Mouse (Mus musculus) intestine, embryonic 15.5 days (tissue): ENCODE results near the gene Zcchc4. TPM values are rescaled to one million over a fixed set of nuclear protein-coding genes. Genes with fewer than 3 reads are reported as not detected.

ENCODE experiments used
- ATAC-seq: fragments of 200-750 bp; cut with Nextera tagmentation; 2 replicates; pipeline ENCODE4 v1.8.0; 2017; ENCODE audit warnings: moderate TSS enrichment, moderate library complexity
- H3K27ac ChIP-seq: fragments of 300-500 bp; sonication (generic); 2 replicates; pipeline ENCODE4 v1.5.1; 2015; ENCODE audit warnings: mild to moderate bottlenecking, inconsistent platforms
- H3K27me3 ChIP-seq: fragments of 300-500 bp; sonication (generic); replicated peaks from 2 replicates; pipeline ENCODE4 v1.6.1; 2015; ENCODE audit warnings: inconsistent platforms
- H3K36me3 ChIP-seq: fragments of 300-500 bp; sonication (generic); 2 replicates; pipeline ENCODE4 v1.6.1; 2015; ENCODE audit warnings: inconsistent platforms
- H3K4me1 ChIP-seq: fragments of 300-500 bp; sonication (generic); replicated peaks from 2 replicates; pipeline ENCODE4 v1.6.1; 2015; ENCODE audit warnings: inconsistent platforms
- H3K4me2 ChIP-seq: fragments of 300-500 bp; sonication (generic); replicated peaks from 2 replicates; pipeline ENCODE4 v1.6.1; 2015; ENCODE audit warnings: mild to moderate bottlenecking, inconsistent platforms
- H3K4me3 ChIP-seq: fragments of 300-500 bp; sonication (generic); replicated peaks from 2 replicates; pipeline ENCODE4 v1.5.1; 2015; ENCODE audit warnings: inconsistent platforms
- H3K9ac ChIP-seq: fragments of 300-500 bp; sonication (generic); 2 replicates; pipeline ENCODE4 v1.6.1; 2015; ENCODE audit warnings: inconsistent platforms
- H3K9me3 ChIP-seq: fragments of 300-500 bp; sonication (generic); 2 replicates; pipeline ENCODE4 v1.6.1; 2016; ENCODE audit warnings: inconsistent platforms
- WGBS: fragments of 180-500 bp; shearing (Covaris S2); methylation state at CpG from one replicate; pipeline ENCODE4 v1.1.7; 2015; 5-methylcytosine and 5-hydroxymethylcytosine counted together
- polyA plus RNA-seq: library from polyadenylated mRNA; unstranded; fragments of >200 nt; fragmentation: Nextera tagmentation; extraction: Ambion mirVana; gene quantifications from 2 replicates; pipeline ENCODE4 v1.2.1, GENCODE M21; 2015

Gene Zcchc4
- polyA plus RNA-seq, 1 experiment from 2014 or later = 12.3 TPM

DNA sequence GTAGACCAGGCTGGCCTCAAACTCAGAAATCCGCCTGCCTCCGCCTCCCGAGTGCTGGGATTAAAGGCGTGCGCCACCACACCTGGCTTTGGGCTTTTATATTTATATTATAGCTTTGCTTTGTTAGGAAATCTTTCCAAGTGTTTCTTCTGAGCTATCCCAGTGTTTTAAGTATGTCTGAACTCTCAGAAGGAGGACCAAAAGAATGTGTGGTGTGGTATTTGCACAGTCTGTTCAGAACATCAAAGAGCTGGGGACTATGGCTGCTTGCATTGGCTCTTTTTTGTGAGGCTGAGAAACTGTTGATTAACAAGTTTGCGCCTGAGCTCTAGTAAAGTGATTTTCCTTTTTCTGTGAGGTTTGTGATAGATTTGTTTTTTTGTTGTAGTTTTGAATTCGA lies 69.1 kb downstream of the Zcchc4 start:
- Histone ChIP-seq H3K4me3 (no peak overlapping the region), H3K27ac (no peak overlapping the region), H3K9me3 (no peaks in the 10 kb centered on the region), H3K4me2 (no peak overlapping the region), H3K9ac (no peak overlapping the region), H3K4me1 (no peaks in the 10 kb centered on the region), H3K36me3 (peaks cover 12% of the 10 kb centered on the region), H3K27me3 (no peaks in the 10 kb centered on the region)
- WGBS = 89% methylated on average over 7 of the region's 7 CpGs
- ATAC-seq = no peak

DNA sequence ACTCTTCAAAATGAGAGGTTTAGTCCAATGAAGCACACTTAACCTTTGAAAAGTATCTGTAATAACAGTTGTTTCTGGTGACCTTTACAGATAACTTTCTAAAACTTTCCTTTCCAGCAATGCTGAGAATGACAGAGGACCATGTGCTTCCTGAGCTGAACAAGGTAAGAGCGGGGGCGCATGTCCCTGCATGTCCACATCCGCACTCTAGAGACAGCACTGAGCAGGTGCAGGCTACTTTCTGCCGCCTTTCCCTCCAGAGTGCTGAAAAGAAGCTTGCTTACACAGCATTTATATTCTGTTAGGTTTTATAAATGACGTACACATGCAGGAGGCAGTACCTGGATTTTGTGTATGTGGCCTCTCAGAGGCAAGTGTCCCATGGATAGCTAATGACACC lies 80.5 kb downstream of the Zcchc4 start:
- 90% methylated on average over 5 of the region's 5 CpGs for WGBS
- H3K4me2 ChIP-seq = no peak overlapping the region

DNA sequence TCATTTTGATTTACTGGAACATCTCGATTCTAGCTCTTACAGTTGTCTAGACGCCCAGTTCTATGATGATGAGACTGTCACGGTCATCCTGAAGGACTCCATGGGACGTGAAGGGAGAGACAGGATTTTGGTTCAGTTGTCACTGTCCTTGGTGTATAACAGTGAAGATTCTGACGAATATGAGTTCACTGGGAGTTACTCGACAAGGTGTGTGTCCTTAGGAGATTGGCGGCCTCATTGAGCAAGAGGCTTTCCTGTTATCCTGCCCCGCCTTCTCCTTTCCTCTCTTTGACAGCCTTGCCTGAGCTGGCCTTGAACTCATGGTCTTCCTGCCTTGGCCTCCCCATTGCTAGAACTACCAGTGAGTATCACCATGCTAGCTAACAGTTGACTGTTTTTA lies 89.2 kb downstream of the Zcchc4 start:
- H3K36me3 ChIP-seq = peaks cover 31% of the 10 kb centered on the region
- 84% methylated on average over 8 of the region's 8 CpGs for WGBS

More for the DNA sequence above, 80.5 kb downstream of the Zcchc4 start:
- no peaks in the 10 kb centered on the region for H3K9me3 ChIP-seq
- H3K9ac ChIP-seq = no peak overlapping the region
- no peak overlapping the region for H3K27ac ChIP-seq
- peaks cover 29% of the 10 kb centered on the region for H3K36me3 ChIP-seq
- H3K4me1 ChIP-seq = no peaks in the 10 kb centered on the region
- no peaks in the 10 kb centered on the region for H3K27me3 ChIP-seq
- no peak overlapping the region for H3K4me3 ChIP-seq
- ATAC-seq = no peak

DNA sequence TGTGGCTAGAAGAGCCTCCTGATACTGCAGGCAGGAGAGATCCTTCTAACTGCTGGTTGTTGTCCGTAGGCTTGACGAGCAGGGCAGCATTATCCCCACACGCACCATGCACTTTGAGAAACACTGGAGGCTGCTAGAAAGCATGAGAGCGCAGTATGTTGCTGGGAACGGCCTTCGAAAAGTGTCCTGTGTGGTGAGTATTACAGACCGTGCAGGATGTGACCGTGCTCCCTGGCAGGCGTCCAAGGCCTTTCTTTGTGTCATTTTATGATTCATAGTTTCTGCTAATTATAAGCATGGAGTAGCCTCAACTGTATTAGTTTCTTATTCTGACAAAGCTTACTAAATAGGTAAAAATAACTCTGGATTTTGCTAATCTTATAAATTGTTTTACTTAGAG lies 90.6 kb downstream of the Zcchc4 start:
- no peak overlapping the region for H3K4me3 ChIP-seq
- WGBS = 44% methylated on average over 9 of the region's 9 CpGs
- H3K4me2 ChIP-seq = no peak overlapping the region
- peaks cover 23% of the 10 kb centered on the region for H3K36me3 ChIP-seq
- no peak overlapping the region for H3K27ac ChIP-seq
- H3K4me1 ChIP-seq = no peaks in the 10 kb centered on the region
- H3K27me3 ChIP-seq = no peaks in the 10 kb centered on the region
- ATAC-seq = peak; percentile 62
- H3K9ac ChIP-seq = no peak overlapping the region
- H3K9me3 ChIP-seq = no peaks in the 10 kb centered on the region

More for the DNA sequence above, 89.2 kb downstream of the Zcchc4 start:
- H3K9me3 ChIP-seq = no peaks in the 10 kb centered on the region
- no peak overlapping the region for H3K27ac ChIP-seq
- H3K9ac ChIP-seq = no peak overlapping the region
- no peak for ATAC-seq
- no peak overlapping the region for H3K4me3 ChIP-seq
- no peaks in the 10 kb centered on the region for H3K4me1 ChIP-seq
- no peaks in the 10 kb centered on the region for H3K27me3 ChIP-seq
- no peak overlapping the region for H3K4me2 ChIP-seq

DNA sequence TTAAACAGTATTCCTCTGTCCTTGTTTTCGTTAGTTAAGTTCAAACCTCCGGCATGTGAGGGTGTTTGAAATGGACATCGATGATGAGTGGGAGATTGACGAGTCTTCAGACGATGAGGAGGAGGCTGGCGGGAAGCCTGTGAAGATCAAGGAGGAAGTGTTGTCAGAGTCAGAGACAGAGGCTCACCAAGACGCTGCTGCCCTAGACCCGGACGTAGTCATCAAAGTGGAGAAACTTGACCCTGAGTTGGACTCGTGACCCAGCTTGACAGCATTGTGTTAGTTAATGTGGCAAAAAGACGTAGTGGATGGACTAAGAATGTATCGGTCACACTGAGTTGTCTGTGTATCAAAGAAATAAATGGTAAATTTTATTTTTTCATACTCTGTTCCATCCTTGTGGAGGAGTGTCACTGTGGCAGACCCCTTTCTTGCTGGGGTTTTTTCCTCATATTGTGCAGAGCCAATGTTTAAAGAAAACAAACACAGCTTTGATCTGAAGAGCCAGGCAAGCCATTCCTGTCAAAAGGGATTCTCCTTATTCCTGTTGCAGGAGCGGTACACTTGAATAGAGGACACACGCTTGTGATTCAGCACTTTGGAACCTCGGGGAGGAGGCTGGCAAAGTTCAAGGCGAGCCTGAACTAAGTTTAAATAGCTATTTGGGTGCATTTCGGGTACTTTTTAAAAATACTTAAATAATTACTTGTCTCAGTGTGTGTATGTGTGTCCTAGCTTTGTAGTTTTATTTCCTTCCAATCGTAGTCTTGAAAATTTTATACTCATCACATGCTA lies 91.3 kb downstream of the Zcchc4 start:
- H3K27me3 ChIP-seq = no peaks in the 10 kb centered on the region
- no peak overlapping the region for H3K9ac ChIP-seq
- no peak overlapping the region for H3K4me2 ChIP-seq
- H3K36me3 ChIP-seq = peaks cover 22% of the 10 kb centered on the region
- no peak overlapping the region for H3K4me3 ChIP-seq
- H3K4me1 ChIP-seq = no peaks in the 10 kb centered on the region
- no peaks in the 10 kb centered on the region for H3K9me3 ChIP-seq
- 87% methylated on average over 18 of the region's 18 CpGs for WGBS
- no peak for ATAC-seq
- H3K27ac ChIP-seq = no peak overlapping the region

DNA sequence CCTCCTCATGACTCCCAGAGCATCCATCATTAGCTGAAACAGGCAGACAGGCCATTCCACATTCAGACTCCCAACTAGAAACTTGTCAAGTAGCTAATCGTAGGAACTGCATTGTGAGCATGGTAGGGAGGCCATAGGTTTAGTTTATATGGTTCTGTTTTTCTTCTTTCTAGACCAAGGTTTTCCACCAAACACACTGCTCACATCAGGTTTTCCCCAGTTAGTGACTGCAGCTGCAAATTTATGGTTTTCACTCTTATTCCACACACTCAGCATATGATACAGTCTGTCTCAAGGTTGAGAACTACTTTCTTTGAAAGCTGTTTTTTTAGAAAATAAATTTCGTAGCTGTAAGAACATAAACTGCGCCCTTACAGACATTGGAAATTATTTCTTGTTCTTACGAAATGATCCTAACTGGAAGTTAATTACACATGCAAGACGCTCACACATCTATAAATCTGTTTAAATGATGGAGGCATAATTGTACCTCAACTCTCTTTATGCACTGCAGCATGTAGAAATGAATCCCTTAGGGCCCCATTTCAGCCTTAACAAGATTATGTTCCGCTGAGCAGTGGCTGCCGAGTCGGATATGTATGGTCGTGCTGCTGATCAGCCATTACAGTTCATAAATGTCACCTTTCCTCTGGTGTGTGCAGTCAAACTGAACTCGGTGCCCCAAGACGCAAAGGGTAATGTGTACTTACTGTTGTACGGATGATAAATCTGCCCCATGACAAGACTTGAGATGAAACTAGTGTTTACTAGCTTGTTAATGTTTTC lies 93.9 kb downstream of the Zcchc4 start:
- H3K36me3 ChIP-seq = peaks cover 12% of the 10 kb centered on the region
- H3K4me2 ChIP-seq = no peak overlapping the region
- H3K9me3 ChIP-seq = no peaks in the 10 kb centered on the region
- no peaks in the 10 kb centered on the region for H3K27me3 ChIP-seq
- H3K4me1 ChIP-seq = no peaks in the 10 kb centered on the region
- H3K9ac ChIP-seq = no peak overlapping the region
- H3K27ac ChIP-seq = no peak overlapping the region
- ATAC-seq = no peak
- H3K4me3 ChIP-seq = no peak overlapping the region
- WGBS = 81% methylated on average over 12 of the region's 12 CpGs

DNA sequence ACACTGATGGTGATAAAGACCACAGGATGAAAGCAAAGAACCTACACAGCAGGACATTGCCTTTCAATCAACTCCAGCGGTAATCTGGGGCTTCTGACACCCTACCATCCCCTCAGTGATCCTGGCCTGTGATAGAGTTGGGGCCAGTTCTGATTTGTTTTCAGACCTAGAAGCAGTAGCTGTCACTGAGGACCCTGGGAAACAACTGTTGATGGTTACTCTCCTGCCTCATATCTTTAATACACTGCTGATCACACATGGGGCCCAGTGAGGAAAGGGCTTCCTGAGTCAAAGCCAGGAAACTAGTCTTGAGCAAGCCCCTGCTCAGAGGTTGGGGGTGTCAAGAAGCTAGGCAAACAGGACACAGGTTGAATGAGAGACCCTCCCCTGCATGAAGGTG lies 96.3 kb downstream of the Zcchc4 start:
- no peak overlapping the region for H3K4me3 ChIP-seq
- H3K4me2 ChIP-seq = no peak overlapping the region
- no peaks in the 10 kb centered on the region for H3K27me3 ChIP-seq
- peaks cover 5% of the 10 kb centered on the region for H3K36me3 ChIP-seq
- H3K9me3 ChIP-seq = no peaks in the 10 kb centered on the region
- no peak overlapping the region for H3K27ac ChIP-seq
- 20% methylated on average over 1 of the region's 1 CpGs for WGBS
- ATAC-seq = no peak
- H3K4me1 ChIP-seq = no peaks in the 10 kb centered on the region
- no peak overlapping the region for H3K9ac ChIP-seq

DNA sequence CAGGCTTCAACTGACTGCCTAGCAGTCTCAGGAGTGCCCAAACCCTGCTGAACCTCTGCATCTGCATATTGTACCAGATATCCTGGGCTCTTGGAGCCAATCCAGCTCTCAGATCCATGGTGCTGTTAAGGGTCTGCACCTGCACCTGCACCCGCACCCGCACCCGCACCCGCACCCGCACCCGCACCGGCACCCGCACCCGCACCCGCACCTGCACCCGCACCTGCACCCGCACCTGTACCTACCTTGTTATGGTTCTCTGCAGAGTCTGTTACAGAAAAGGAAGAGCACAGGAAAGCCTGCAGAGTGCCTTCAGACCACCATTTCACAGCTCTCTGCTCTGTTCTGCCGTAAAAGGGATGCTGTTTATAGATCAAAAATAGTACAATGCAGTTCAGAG lies 96.8 kb downstream of the Zcchc4 start:
- Histone ChIP-seq H3K9me3 (no peaks in the 10 kb centered on the region), H3K4me2 (no peak overlapping the region), H3K9ac (no peak overlapping the region), H3K4me1 (no peaks in the 10 kb centered on the region), H3K27me3 (no peaks in the 10 kb centered on the region), H3K27ac (no peak overlapping the region), H3K36me3 (peaks cover 4% of the 10 kb centered on the region; the same call in 1 of the 2 replicates), H3K4me3 (no peak overlapping the region)
- WGBS = 93% methylated on average over 13 of the region's 13 CpGs
- ATAC-seq = no peak

Other genes with a start within 250 kb of the Zcchc4 start
- gene Lgi2, start 208.9 kb upstream of the Zcchc4 start, polyA plus RNA-seq = 8.5 and 9.4 TPM in 2 replicates
- gene Sepsecs, start 105.7 kb upstream of the Zcchc4 start, polyA plus RNA-seq = 11.5 and 12.4 TPM in 2 replicates
- 20.7 and 23.4 TPM in 2 replicates for gene Pi4k2b, start 33.8 kb upstream of the Zcchc4 start, polyA plus RNA-seq
- 73.8 and 78.8 TPM in 2 replicates for gene Anapc4, start 58.6 kb downstream of the Zcchc4 start, polyA plus RNA-seq